Mouse (Mus musculus) C2C12 (cell line): ENCODE data around the gene Arpc5l.

Experiments
- CEBPB ChIP-seq: IDR thresholded peaks from one replicate; pipeline ENCODE4 v1.6.1; 2011; ENCODE audit warnings: low read depth, mild to moderate bottlenecking, control low read depth, moderate library complexity
- CTCF ChIP-seq: IDR thresholded peaks from one replicate; pipeline ENCODE4 v1.5.1; 2011; ENCODE audit not compliant: control insufficient read depth, insufficient read depth, insufficient read length
- MAX ChIP-seq: IDR thresholded peaks from one replicate; pipeline ENCODE4 v1.6.1; 2011; ENCODE audit warnings: mild to moderate bottlenecking, control low read depth
- MYOD1 ChIP-seq: IDR thresholded peaks from one replicate; pipeline ENCODE4 v1.6.1; 2011; ENCODE audit warnings: low read depth; ENCODE audit not compliant: control insufficient read depth, insufficient read length
- MYOG ChIP-seq: IDR thresholded peaks from one replicate; pipeline ENCODE4 v1.6.1; 2011; ENCODE audit not compliant: control insufficient read depth, insufficient read length; ENCODE audit errors: extremely low read depth

DNA sequence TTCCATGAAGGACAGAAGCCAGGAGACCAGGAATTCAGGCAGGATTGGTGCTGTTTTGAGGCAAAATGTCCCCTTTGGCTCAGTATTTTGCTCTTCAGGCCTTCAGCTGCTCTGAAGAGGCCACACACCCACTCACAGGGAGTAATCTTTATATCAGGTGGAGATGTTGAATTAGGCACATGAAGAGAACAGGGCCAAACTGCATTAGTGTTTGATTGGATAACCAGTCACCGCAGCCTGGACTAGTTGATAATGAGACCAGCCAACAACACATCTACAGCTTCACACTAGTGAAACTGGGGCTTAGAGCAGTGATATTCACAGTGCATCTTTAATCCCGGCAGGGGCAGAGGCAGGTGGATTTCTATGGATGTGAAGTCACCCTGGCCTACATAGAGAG, 16.2 kb upstream of the Arpc5l start:
- TF ChIP-seq CTCF (no peak), MYOG (no peak), CEBPB (no peak), MYOD1 (no peak), MAX (no peak)
